Mouse (Mus musculus): Measurements from ENCODE around the gene Nphp1. TPM values are rescaled to one million over a fixed set of nuclear protein-coding genes. Genes with fewer than 3 reads are reported as not detected.

Nphp1 gene
- polyA plus RNA-seq, 2 experiments: 4.9 to 5.5 TPM

DNA sequence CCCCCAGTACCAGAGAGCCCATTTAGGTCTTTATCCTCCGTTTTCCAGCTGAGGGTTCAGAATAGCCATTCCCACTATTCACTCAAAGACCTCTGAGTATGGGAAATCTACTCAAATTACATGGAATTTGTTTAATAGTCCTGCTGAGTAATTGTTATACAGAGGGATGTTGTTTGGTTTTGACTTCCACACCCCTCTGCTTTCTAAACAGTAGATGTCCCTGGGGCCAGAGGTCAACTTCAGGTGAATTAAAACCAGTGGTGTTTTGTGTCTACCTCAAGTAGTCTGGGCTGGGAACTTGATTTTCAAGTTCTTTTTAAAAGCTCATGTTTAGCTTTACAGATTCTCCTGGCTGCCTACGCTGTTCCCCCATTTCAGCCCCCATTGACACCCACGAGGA, 74.0 kb downstream of the Nphp1 start:
- no peaks in the 10 kb centered on the region for H3K4me1 ChIP-seq (replicated peaks; ENCODE audit: control insufficient read depth in 2 of 2, insufficient read depth in 2 of 2, low read length in 1 of 2)
- H3K9ac ChIP-seq (replicated peaks): no peak overlapping the region
- DNase-seq (ENCODE audit: low read depth in 3 of 3, low spot score in 3 of 3): no peak
- TF ChIP-seq EP300 (IDR thresholded peaks at IDR 0.05; ENCODE audit: low read depth) (no peak), CTCF (IDR thresholded peaks at IDR 0.05; ENCODE audit: low read depth) (no peak)
- no peaks in the 10 kb centered on the region for H3K27me3 ChIP-seq (ENCODE audit: control insufficient read depth, insufficient read depth, low read length)
- no peak overlapping the region for H3K4me3 ChIP-seq (ENCODE audit: insufficient read depth in 1 of 2, low read depth in 2 of 2, low read length in 2 of 2)
- H3K27ac ChIP-seq: no peak overlapping the region
- H3K36me3 ChIP-seq (replicated peaks; ENCODE audit: control insufficient read depth, insufficient read depth, low read depth): no peaks in the 10 kb centered on the region
- 59% methylated on average over 3 of the region's 3 CpGs for WGBS (ENCODE audit: insufficient replicate concordance)
- no peaks in the 10 kb centered on the region for H3K9me3 ChIP-seq (ENCODE audit: control insufficient read depth, low read length)
- no peak overlapping the region for H3K4me2 ChIP-seq (ENCODE audit: low read depth)
- no peak for ATAC-seq (ENCODE audit: insufficient read depth)

DNA sequence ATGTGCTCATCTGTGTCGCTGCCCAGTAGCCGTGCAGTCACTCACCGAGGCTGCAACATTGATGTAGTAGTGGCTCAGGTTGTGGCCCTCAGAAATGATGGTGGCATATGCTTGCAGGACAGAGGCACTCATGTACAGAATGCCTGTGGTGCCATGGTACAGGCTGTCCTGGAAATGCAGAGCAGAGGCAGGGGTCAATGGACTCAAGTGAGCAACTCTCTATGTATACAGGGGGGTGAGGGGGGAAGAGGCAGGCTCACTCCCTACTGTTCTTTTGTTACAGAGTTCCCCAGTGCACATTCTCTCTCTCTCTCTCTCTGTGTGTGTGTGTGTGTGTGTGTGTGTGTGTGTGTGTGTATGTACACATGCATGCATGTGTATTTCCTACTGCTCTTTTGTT, 79.9 kb downstream of the Nphp1 start:
- Histone ChIP-seq H3K27me3 (ENCODE audit: control insufficient read depth, insufficient read depth, low read length) (no peaks in the 10 kb centered on the region), H3K9me3 (ENCODE audit: control insufficient read depth, low read length) (no peaks in the 10 kb centered on the region), H3K36me3 (replicated peaks; ENCODE audit: control insufficient read depth, insufficient read depth, low read depth) (no peaks in the 10 kb centered on the region), H3K4me3 (ENCODE audit: insufficient read depth in 1 of 2, low read depth in 2 of 2, low read length in 2 of 2) (no peak overlapping the region), H3K27ac (no peak overlapping the region), H3K4me2 (ENCODE audit: low read depth) (no peak overlapping the region), H3K9ac (replicated peaks) (no peak overlapping the region), H3K4me1 (replicated peaks; ENCODE audit: control insufficient read depth in 2 of 2, insufficient read depth in 2 of 2, low read length in 1 of 2) (no peaks in the 10 kb centered on the region)
- no peak for TF ChIP-seq EP300 (IDR thresholded peaks at IDR 0.05; ENCODE audit: low read depth)
- TF ChIP-seq CTCF (IDR thresholded peaks at IDR 0.05; ENCODE audit: low read depth): no peak
- WGBS (ENCODE audit: insufficient replicate concordance): 73% methylated on average over 3 of the region's 3 CpGs
- DNase-seq (ENCODE audit: low read depth in 3 of 3, low spot score in 3 of 3): no peak
- ATAC-seq (ENCODE audit: insufficient read depth): no peak

DNA sequence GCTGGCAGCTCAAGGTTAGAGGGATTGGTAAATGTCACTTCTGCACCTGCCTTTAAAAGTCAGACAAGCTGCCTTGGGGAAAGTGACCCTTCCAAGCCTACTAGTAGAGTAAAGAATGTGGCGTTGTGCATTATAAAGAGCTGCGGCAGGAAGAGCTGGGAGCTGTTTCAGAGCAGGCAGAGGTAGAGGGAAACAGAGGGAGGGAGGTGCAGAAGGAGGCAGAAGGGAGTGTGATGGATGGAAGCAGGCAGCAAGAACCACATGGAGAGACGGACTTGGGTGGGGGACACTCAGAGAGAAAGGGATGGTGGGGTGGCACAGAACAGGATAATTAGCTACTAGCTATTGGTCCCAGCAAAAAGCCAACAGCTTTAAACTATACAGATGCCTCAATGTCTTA, 80.6 kb downstream of the Nphp1 start:
- 62% methylated on average over 3 of the region's 3 CpGs for WGBS (ENCODE audit: insufficient replicate concordance)
- DNase-seq (ENCODE audit: low read depth in 3 of 3, low spot score in 3 of 3) (no peak), ATAC-seq (ENCODE audit: insufficient read depth) (no peak)
- H3K27me3 ChIP-seq (ENCODE audit: control insufficient read depth, insufficient read depth, low read length): no peaks in the 10 kb centered on the region
- TF ChIP-seq CTCF (IDR thresholded peaks at IDR 0.05; ENCODE audit: low read depth) (no peak), EP300 (IDR thresholded peaks at IDR 0.05; ENCODE audit: low read depth) (no peak)
- H3K9me3 ChIP-seq (ENCODE audit: control insufficient read depth, low read length): no peaks in the 10 kb centered on the region
- H3K9ac ChIP-seq (replicated peaks): no peak overlapping the region
- H3K4me3 ChIP-seq (ENCODE audit: insufficient read depth in 1 of 2, low read depth in 2 of 2, low read length in 2 of 2): no peak overlapping the region
- H3K4me2 ChIP-seq (ENCODE audit: low read depth): no peak overlapping the region
- no peaks in the 10 kb centered on the region for H3K4me1 ChIP-seq (replicated peaks; ENCODE audit: control insufficient read depth in 2 of 2, insufficient read depth in 2 of 2, low read length in 1 of 2)
- no peaks in the 10 kb centered on the region for H3K36me3 ChIP-seq (replicated peaks; ENCODE audit: control insufficient read depth, insufficient read depth, low read depth)
- H3K27ac ChIP-seq: no peak overlapping the region

DNA sequence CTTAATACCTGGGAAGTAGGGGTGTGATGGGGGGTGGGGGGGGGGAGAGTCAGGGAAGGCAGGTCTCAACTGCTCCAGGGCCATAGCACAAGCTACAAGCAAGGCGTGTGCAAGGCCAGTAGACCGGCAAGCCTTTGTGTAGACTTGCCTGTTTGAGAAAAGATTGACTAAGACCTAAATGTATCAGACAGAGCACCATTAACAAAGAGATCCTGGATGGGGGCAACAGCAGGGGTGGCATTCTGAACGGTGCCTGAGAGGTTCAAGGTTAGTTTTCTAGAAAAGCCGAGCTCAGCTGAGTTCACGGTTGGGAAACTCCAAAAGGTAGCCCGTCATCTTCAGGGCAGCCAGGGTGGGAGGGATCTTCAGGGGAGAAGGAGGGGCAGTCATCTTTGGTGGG, 83.4 kb downstream of the Nphp1 start:
- ATAC-seq (ENCODE audit: insufficient read depth) (no peak), DNase-seq (ENCODE audit: low read depth in 3 of 3, low spot score in 3 of 3) (no peak)
- WGBS (ENCODE audit: insufficient replicate concordance): 72% methylated on average over 6 of the region's 6 CpGs
- H3K9me3 ChIP-seq (ENCODE audit: control insufficient read depth, low read length): no peaks in the 10 kb centered on the region
- no peaks in the 10 kb centered on the region for H3K4me1 ChIP-seq (replicated peaks; ENCODE audit: control insufficient read depth in 2 of 2, insufficient read depth in 2 of 2, low read length in 1 of 2)
- no peak overlapping the region for H3K4me2 ChIP-seq (ENCODE audit: low read depth)
- H3K36me3 ChIP-seq (replicated peaks; ENCODE audit: control insufficient read depth, insufficient read depth, low read depth): no peaks in the 10 kb centered on the region
- H3K27me3 ChIP-seq (ENCODE audit: control insufficient read depth, insufficient read depth, low read length): no peaks in the 10 kb centered on the region
- no peak overlapping the region for H3K4me3 ChIP-seq (ENCODE audit: insufficient read depth in 1 of 2, low read depth in 2 of 2, low read length in 2 of 2)
- no peak overlapping the region for H3K9ac ChIP-seq (replicated peaks)
- TF ChIP-seq EP300 (IDR thresholded peaks at IDR 0.05; ENCODE audit: low read depth) (no peak), CTCF (IDR thresholded peaks at IDR 0.05; ENCODE audit: low read depth) (no peak)
- H3K27ac ChIP-seq: no peak overlapping the region

Other genes with a start within 250 kb of the Nphp1 start
- 0.01 TPM in 1 of 2 replicates, not detected in the other for gene Prom2, start 247.4 kb downstream of the Nphp1 start, polyA plus RNA-seq (2012; rRNA removed)
- not detected in 2 replicates for gene Prom2, start 247.4 kb downstream of the Nphp1 start, polyA plus RNA-seq (2014; fragmentation: Nextera tagmentation; extraction: Ambion mirVana)
- 1.0 and 1.1 TPM in 2 replicates for gene Zfp661, start 201.8 kb downstream of the Nphp1 start, polyA plus RNA-seq (2012; rRNA removed)
- gene Zfp661, start 201.8 kb downstream of the Nphp1 start, polyA plus RNA-seq (2014; fragmentation: Nextera tagmentation; extraction: Ambion mirVana): 0.83 and 0.86 TPM in 2 replicates
- gene Mrps5, start 201.7 kb downstream of the Nphp1 start, polyA plus RNA-seq (2012; rRNA removed): 25.2 and 46.4 TPM in 2 replicates
- gene Mrps5, start 201.7 kb downstream of the Nphp1 start, polyA plus RNA-seq (2014; fragmentation: Nextera tagmentation; extraction: Ambion mirVana): 80.1 and 80.3 TPM in 2 replicates
- 0.01 and 0.03 TPM in 2 replicates for gene Mal, start 132.2 kb downstream of the Nphp1 start, polyA plus RNA-seq (2012; rRNA removed)
- 0.06 and 0.10 TPM in 2 replicates for gene Mal, start 132.2 kb downstream of the Nphp1 start, polyA plus RNA-seq (2014; fragmentation: Nextera tagmentation; extraction: Ambion mirVana)
- gene Mall, start 59.0 kb downstream of the Nphp1 start, polyA plus RNA-seq (2012; rRNA removed): 0.02 and 0.06 TPM in 2 replicates
- not detected in 2 replicates for gene Mall, start 59.0 kb downstream of the Nphp1 start, polyA plus RNA-seq (2014; fragmentation: Nextera tagmentation; extraction: Ambion mirVana)
- 9.8 and 24.3 TPM in 2 replicates for gene Mtln, start 3.6 kb upstream of the Nphp1 start, polyA plus RNA-seq (2012; rRNA removed)
- gene Mtln, start 3.6 kb upstream of the Nphp1 start, polyA plus RNA-seq (2014; fragmentation: Nextera tagmentation; extraction: Ambion mirVana): 25.4 and 28.1 TPM in 2 replicates
- gene Bub1, start 43.0 kb upstream of the Nphp1 start, polyA plus RNA-seq (2012; rRNA removed): 10.8 and 17.0 TPM in 2 replicates
- gene Bub1, start 43.0 kb upstream of the Nphp1 start, polyA plus RNA-seq (2014; fragmentation: Nextera tagmentation; extraction: Ambion mirVana): 11.5 and 14.5 TPM in 2 replicates
- gene Acoxl, start 50.0 kb upstream of the Nphp1 start, polyA plus RNA-seq (2012; rRNA removed): not detected in 2 replicates
- gene Acoxl, start 50.0 kb upstream of the Nphp1 start, polyA plus RNA-seq (2014; fragmentation: Nextera tagmentation; extraction: Ambion mirVana): not detected in 2 replicates